Mouse (Mus musculus) forebrain, postnatal 0 days (tissue): ENCODE data around the gene Hpse. TPM values are rescaled to one million over a fixed set of nuclear protein-coding genes. Genes with fewer than 3 reads are reported as not detected.

ENCODE experiments used
- ATAC-seq: fragments of 200-750 bp; cut with Nextera tagmentation; 2 replicates; pipeline ENCODE4 v1.8.0; 2017; ENCODE audit warnings: mild to moderate bottlenecking, moderate library complexity
- DNase-seq: peaks from one replicate; pipeline ENCODE4 v3.0.0-alpha.2; 2015
- H3K27ac ChIP-seq: fragments of 300-500 bp; sonication (generic); 2 replicates; pipeline ENCODE4 v1.5.1; 2014; ENCODE audit warnings: low read depth, mild to moderate bottlenecking, antibody characterized with exemption, low read length, moderate library complexity, mixed read lengths
- H3K27me3 ChIP-seq: fragments of 300-500 bp; sonication (generic); 2 replicates; pipeline ENCODE4 v1.6.1; 2014; ENCODE audit warnings: mild to moderate bottlenecking, low read length, mixed read lengths; ENCODE audit not compliant: insufficient read depth
- H3K36me3 ChIP-seq: fragments of 300-500 bp; sonication (generic); 2 replicates; pipeline ENCODE4 v1.6.1; 2014; ENCODE audit warnings: mild to moderate bottlenecking, moderate library complexity; ENCODE audit not compliant: insufficient read depth
- H3K4me1 ChIP-seq: fragments of 300-500 bp; sonication (generic); 2 replicates; pipeline ENCODE4 v1.6.1; 2014; ENCODE audit warnings: antibody characterized with exemption; ENCODE audit not compliant: insufficient read depth
- H3K4me2 ChIP-seq: fragments of 300-500 bp; sonication (generic); 2 replicates; pipeline ENCODE4 v1.6.1; 2014; ENCODE audit warnings: low read depth, mild to moderate bottlenecking, moderate library complexity
- H3K4me3 ChIP-seq: fragments of 300-500 bp; sonication (generic); 2 replicates; pipeline ENCODE4 v1.5.1; 2014; ENCODE audit warnings: low read depth, low read length, mixed read lengths
- H3K9ac ChIP-seq: fragments of 300-500 bp; sonication (generic); 2 replicates; pipeline ENCODE4 v1.6.1; 2014; ENCODE audit warnings: mild to moderate bottlenecking
- H3K9me3 ChIP-seq: fragments of 300-500 bp; sonication (generic); 2 replicates; pipeline ENCODE4 v1.6.1; 2016; ENCODE audit warnings: low read length
- CTCF ChIP-seq: sonication (generic); IDR thresholded peaks from 2 replicates; pipeline ENCODE4 v1.5.1; 2016; ENCODE audit warnings: antibody characterized with exemption, control low read depth, low read depth
- WGBS: fragments of 180-500 bp; shearing (Covaris S2); extraction: QIAGEN DNeasy Blood & Tissue Kit; methylation state at CpG from one replicate; pipeline ENCODE4 v1.1.7; 2014; 5-methylcytosine and 5-hydroxymethylcytosine counted together
- polyA plus RNA-seq: library from polyadenylated mRNA; unstranded; fragments of >200 nt; fragmentation: Nextera tagmentation; extraction: Ambion mirVana; gene quantifications from 2 replicates; pipeline ENCODE4 v1.2.1, GENCODE M21; 2015
- total RNA-seq: library from RNA; depleted of rRNA; stranded (reverse); fragments of >200 nt; gene quantifications from 2 replicates; pipeline ENCODE4 v1.2.3, GENCODE M21; 2014; rRNA removed

Hpse gene
- total and polyA plus RNA-seq, 2 experiments from 2014 or later = 0.41 to 1.1 TPM

GRCm38 (mm10) chr5:100632540-100633129, 86.9 kb downstream of the Hpse start:
- no peak overlapping the region for H3K27ac ChIP-seq
- H3K9me3 ChIP-seq = no peaks in the 10 kb centered on the region
- no peak overlapping the region for H3K4me2 ChIP-seq
- no peaks in the 10 kb centered on the region for H3K36me3 ChIP-seq
- H3K4me1 ChIP-seq = no peaks in the 10 kb centered on the region
- DNase-seq (no peak), ATAC-seq (no peak)
- no peak overlapping the region for H3K9ac ChIP-seq
- no peak overlapping the region for H3K4me3 ChIP-seq
- TF ChIP-seq CTCF = no peak
- H3K27me3 ChIP-seq = no peaks in the 10 kb centered on the region
- WGBS = 88% methylated on average over 8 of the region's 8 CpGs

Other genes with a start within 250 kb of the Hpse start
- 14.0 and 14.2 TPM in 2 replicates for gene Lin54, start 219.1 kb downstream of the Hpse start, total RNA-seq
- 4.8 and 7.2 TPM in 2 replicates for gene Lin54, start 219.1 kb downstream of the Hpse start, polyA plus RNA-seq
- gene Cops4, start 201.4 kb downstream of the Hpse start, total RNA-seq = 136 and 159 TPM in 2 replicates
- 172 and 184 TPM in 2 replicates for gene Cops4, start 201.4 kb downstream of the Hpse start, polyA plus RNA-seq
- gene Plac8, start 147.5 kb downstream of the Hpse start, total RNA-seq = 0.38 and 3.5 TPM in 2 replicates
- gene Plac8, start 147.5 kb downstream of the Hpse start, polyA plus RNA-seq = 1.5 and 2.0 TPM in 2 replicates
- 77.0 and 81.3 TPM in 2 replicates for gene Coq2, start 44.6 kb downstream of the Hpse start, total RNA-seq
- gene Coq2, start 44.6 kb downstream of the Hpse start, polyA plus RNA-seq = 65.1 TPM in 2 replicates
- 17.4 and 17.9 TPM in 2 replicates for gene Helq, start 78.9 kb upstream of the Hpse start, total RNA-seq
- 6.6 and 9.0 TPM in 2 replicates for gene Helq, start 78.9 kb upstream of the Hpse start, polyA plus RNA-seq
- gene Mrps18c, start 78.9 kb upstream of the Hpse start, total RNA-seq = 56.1 and 70.4 TPM in 2 replicates
- gene Mrps18c, start 78.9 kb upstream of the Hpse start, polyA plus RNA-seq = 188 and 239 TPM in 2 replicates
- 5.2 and 6.0 TPM in 2 replicates for gene Abraxas1, start 101.2 kb upstream of the Hpse start, total RNA-seq
- 7.7 and 10.3 TPM in 2 replicates for gene Abraxas1, start 101.2 kb upstream of the Hpse start, polyA plus RNA-seq
- gene Gpat3, start 126.0 kb upstream of the Hpse start, total RNA-seq = 1.2 and 4.2 TPM in 2 replicates
- 0.53 and 0.77 TPM in 2 replicates for gene Gpat3, start 126.0 kb upstream of the Hpse start, polyA plus RNA-seq